19 mouse cellular contexts compared by ENCODE assay signal in the genomic region with DNA sequence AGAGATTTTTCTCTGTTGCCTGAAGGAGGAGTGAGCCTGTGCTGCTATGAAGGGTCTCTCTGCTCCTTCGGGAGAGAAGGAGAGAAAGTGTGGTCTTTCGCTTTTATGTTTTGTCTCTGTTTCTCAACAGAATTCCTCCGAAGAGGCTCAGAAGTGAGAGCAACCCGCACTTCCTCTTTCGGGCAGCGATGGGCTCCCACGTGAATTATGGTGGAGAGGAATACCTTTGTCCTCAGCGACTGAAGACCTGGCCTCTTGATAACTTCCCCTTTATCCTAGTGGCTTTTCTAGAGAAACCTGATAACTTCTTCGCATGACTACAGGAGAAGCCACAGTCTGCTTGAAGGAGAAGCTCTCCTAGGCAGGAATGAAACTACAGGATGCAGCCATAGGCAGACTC.
DNase-seq lines count a peak whose midpoint lies in the region; ATAC-seq and TF ChIP-seq lines count a peak whose summit lies in the region.
"Had no signal": no experiment of that assay in that cellular context is flagged by ENCODE, and none has a peak within 500 bp of the region (broad histone marks: within the 10 kb centered on the region; RNA-seq: fewer than 3 reads in every experiment).

No protein-coding gene starts in this region.

- DNase-seq in liver (no peak), A20 (ENCODE audit: low read depth, low spot score) (peak; percentile 61)
- no peak for DNase-seq in left cerebral cortex, adult 2 months (ENCODE audit: extremely low spot score in 1 of 2, low spot score in 2 of 2)
- DNase-seq in urinary bladder, adult 2 months (ENCODE audit: low spot score) = no peak
- no peak for DNase-seq in urinary bladder, postnatal 14 days (ENCODE audit: low spot score)
- DNase-seq: cerebellum, adult 18-20 months; gastrocnemius, postnatal 14 days; heart, postnatal 10 days; kidney, adult 18-20 months; kidney, postnatal 10 days; thymus, postnatal 4 days had no signal

- H3K27ac ChIP-seq in liver, embryonic 12.5 days = no peak overlapping the region
- peak overlapping the region; percentile 72 for H3K27ac ChIP-seq in bone marrow macrophage, adult 2 months (ENCODE audit: insufficient read depth, low read depth, low read length)
- H3K27ac ChIP-seq in left cerebral cortex, adult 2 months = no peak overlapping the region
- H3K27ac ChIP-seq: hindbrain, embryonic 15.5 days; liver, embryonic 15.5 days; neural tube, embryonic 13.5 days had no signal

- 19% methylated on average over 9 of the region's 9 CpGs for WGBS in liver, embryonic 12.5 days (ENCODE audit: insufficient replicate concordance)

- peaks cover 33% of the 10 kb centered on the region for H3K4me1 ChIP-seq in liver, embryonic 12.5 days
- H3K4me1 ChIP-seq in bone marrow macrophage, adult 2 months (ENCODE audit: control insufficient read depth, insufficient read depth, low read length) = peaks cover 46% of the 10 kb centered on the region
- peaks cover 57% of the 10 kb centered on the region for H3K4me1 ChIP-seq in megakaryocyte, embryonic 14.5 days

- TF ChIP-seq CTCF in bone marrow macrophage, adult 2 months (IDR thresholded peaks at IDR 0.05; ENCODE audit: low read depth, low read length) = no peak
- no peak for TF ChIP-seq CTCF in left cerebral cortex, adult 2 months (IDR thresholded peaks at IDR 0.05)

- H3K4me2 ChIP-seq in liver, embryonic 12.5 days = peak overlapping the region; percentile 8
- H3K4me2 ChIP-seq: embryonic facial prominence, embryonic 12.5 days; hindbrain, embryonic 15.5 days; liver, embryonic 15.5 days; neural tube, embryonic 13.5 days had no signal

- H3K27me3 ChIP-seq in liver, embryonic 12.5 days (replicated peaks) = peaks cover 3% of the 10 kb centered on the region; the same call in 1 of the 2 replicates
- H3K27me3 ChIP-seq in megakaryocyte, embryonic 14.5 days (replicated peaks) = peaks cover 5% of the 10 kb centered on the region
- H3K27me3 ChIP-seq: embryonic facial prominence, embryonic 12.5 days; hindbrain, embryonic 15.5 days; liver, embryonic 15.5 days; neural tube, embryonic 13.5 days had no signal

- intact Hi-C loops in left cerebral cortex, adult 2 months (cut with DNase I) = no loop called here

- no peaks in the 10 kb centered on the region for H3K9me3 ChIP-seq in liver, embryonic 12.5 days (replicated peaks)
- H3K9me3 ChIP-seq in megakaryocyte, embryonic 14.5 days = no peaks in the 10 kb centered on the region
- H3K9me3 ChIP-seq: embryonic facial prominence, embryonic 12.5 days; hindbrain, embryonic 15.5 days; liver, embryonic 15.5 days; neural tube, embryonic 13.5 days had no signal

- no peak for ATAC-seq in liver, embryonic 12.5 days
- ATAC-seq: forebrain, postnatal 0 days had no signal

- TF ChIP-seq POLR2A in bone marrow macrophage, adult 2 months (IDR thresholded peaks at IDR 0.05; ENCODE audit: borderline replicate concordance, low read depth, low read length) = no peak

- H3K36me3 ChIP-seq in liver, embryonic 12.5 days = no peaks in the 10 kb centered on the region
- H3K36me3 ChIP-seq in megakaryocyte, embryonic 14.5 days (replicated peaks; ENCODE audit: low read length) = peaks cover 6% of the 10 kb centered on the region
- H3K36me3 ChIP-seq: embryonic facial prominence, embryonic 12.5 days; hindbrain, embryonic 15.5 days; liver, embryonic 15.5 days; neural tube, embryonic 13.5 days had no signal

- H3K9ac ChIP-seq in liver, embryonic 12.5 days = no peak overlapping the region
- H3K9ac ChIP-seq: embryonic facial prominence, embryonic 12.5 days; forebrain, postnatal 0 days; hindbrain, embryonic 15.5 days; liver, embryonic 15.5 days; neural tube, embryonic 13.5 days had no signal

- H3K4me3 ChIP-seq in liver, embryonic 12.5 days = no peak overlapping the region
- peak overlapping the region; percentile 18 for H3K4me3 ChIP-seq in bone marrow macrophage, adult 2 months (ENCODE audit: insufficient read depth, low read length)
- peak overlapping the region; percentile 85 for H3K4me3 ChIP-seq in megakaryocyte, embryonic 14.5 days (replicated peaks)
- H3K4me3 ChIP-seq in left cerebral cortex, adult 2 months = no peak overlapping the region
- H3K4me3 ChIP-seq: embryonic facial prominence, embryonic 12.5 days; hindbrain, embryonic 15.5 days; liver, embryonic 15.5 days; neural tube, embryonic 13.5 days had no signal

Comparison
In these comparisons a context has a peak if more than half of its experiments do, and no peak if none do; other contexts are left out.
1. H3K4me3 ChIP-seq: peak in bone marrow macrophage, adult 2 months (single experiment) and megakaryocyte, embryonic 14.5 days (single experiment); none in liver, embryonic 12.5 days (single experiment) and left cerebral cortex, adult 2 months (single experiment).